8 mouse cellular contexts compared by ENCODE assay signal in the genomic region with DNA sequence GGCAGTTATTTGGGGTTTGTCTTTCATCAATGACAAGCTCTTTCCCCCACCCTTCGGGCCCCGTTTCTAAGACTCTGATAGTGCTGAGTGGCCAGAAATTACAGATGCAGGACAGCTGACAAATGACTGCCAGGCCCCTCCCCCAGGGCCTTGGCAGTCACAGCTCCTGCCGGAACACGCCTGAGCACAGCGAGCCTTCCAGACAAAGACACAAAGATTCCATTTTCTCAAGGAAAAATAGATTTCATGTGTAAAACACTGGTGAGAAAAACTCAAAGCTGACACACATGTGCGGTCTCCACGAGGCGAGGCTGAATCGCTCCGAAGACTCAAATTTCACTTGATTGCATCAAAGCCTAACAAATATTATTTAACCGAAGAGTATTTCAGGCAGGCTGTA.
A peak's percentile ranks its signal among the peaks of the same experiment; 100 is the strongest.
DNase-seq lines count a peak whose midpoint lies in the region; ATAC-seq lines count a peak whose summit lies in the region.

No protein-coding gene starts in this region.

- WGBS in intestine, embryonic 14.5 days: 36% methylated on average over 11 of the region's 11 CpGs
- 33% methylated on average over 11 of the region's 11 CpGs for WGBS in limb, embryonic 11.5 days
- WGBS in midbrain, embryonic 16.5 days: 6% methylated on average over 11 of the region's 11 CpGs

- intact Hi-C loops in gastrocnemius, postnatal 36 days (cut with DNase I): loop anchor here (10.0 kb wide), 1 partner anchor 593 kb away; no protein-coding TSS in a partner anchor

- H3K4me2 ChIP-seq in intestine, embryonic 14.5 days (ENCODE audit: low read length): peak overlapping the region; percentile 20; the same call in 1 of the 2 replicates
- no peak overlapping the region for H3K4me2 ChIP-seq in limb, embryonic 11.5 days (ENCODE audit: low read depth, severe bottlenecking)
- peak overlapping the region; percentile 46 for H3K4me2 ChIP-seq in midbrain, embryonic 16.5 days (ENCODE audit: low read length)

- H3K36me3 ChIP-seq in intestine, embryonic 14.5 days (ENCODE audit: control insufficient read depth, insufficient read depth, low read length): peaks cover 26% of the 10 kb centered on the region
- peaks cover 2% of the 10 kb centered on the region; the same call in 1 of the 2 replicates for H3K36me3 ChIP-seq in limb, embryonic 11.5 days (ENCODE audit: control insufficient read depth, insufficient read depth, low read length)
- peaks cover 10% of the 10 kb centered on the region; the same call in 1 of the 2 replicates for H3K36me3 ChIP-seq in midbrain, embryonic 16.5 days (ENCODE audit: control insufficient read depth, insufficient read depth, low read length)

- H3K27ac ChIP-seq in intestine, embryonic 14.5 days (ENCODE audit: low read depth): peak overlapping the region; percentile 58; the same call in 1 of the 2 replicates
- no peak overlapping the region for H3K27ac ChIP-seq in limb, embryonic 11.5 days (replicated peaks; ENCODE audit: low read depth, low read length)
- H3K27ac ChIP-seq in midbrain, embryonic 16.5 days (ENCODE audit: low read length): peak overlapping the region; percentile 80

- H3K9me3 ChIP-seq in intestine, embryonic 14.5 days (ENCODE audit: control insufficient read depth, low read length): no peaks in the 10 kb centered on the region
- H3K9me3 ChIP-seq in limb, embryonic 11.5 days (ENCODE audit: control insufficient read depth, low read length): no peaks in the 10 kb centered on the region
- H3K9me3 ChIP-seq in midbrain, embryonic 16.5 days (replicated peaks; ENCODE audit: control insufficient read depth, low read length, poor library complexity, severe bottlenecking): no peaks in the 10 kb centered on the region

- ATAC-seq in intestine, embryonic 14.5 days (replicated peaks; ENCODE audit: low FRiP score, low TSS enrichment, low read depth): peak; percentile 64; the same call in 1 of the 2 replicates
- 0 out of 2 replicates have a peak, but pooled peaks have one; percentile 72 for ATAC-seq in limb, embryonic 11.5 days (ENCODE audit: insufficient number of reproducible peaks, low FRiP score, low TSS enrichment, low read depth)
- ATAC-seq in midbrain, embryonic 16.5 days: peak; percentile 81

- H3K4me1 ChIP-seq in intestine, embryonic 14.5 days (replicated peaks; ENCODE audit: control insufficient read depth, insufficient read depth, low read length): peaks cover 9% of the 10 kb centered on the region; the same call in 1 of the 2 replicates
- peaks cover 9% of the 10 kb centered on the region for H3K4me1 ChIP-seq in limb, embryonic 11.5 days (ENCODE audit: control insufficient read depth, insufficient read depth, low read length)
- H3K4me1 ChIP-seq in midbrain, embryonic 16.5 days (ENCODE audit: control insufficient read depth, insufficient read depth, low read length): peaks cover 38% of the 10 kb centered on the region

- peak; percentile 9 for DNase-seq in adrenal gland, adult 8-10 months
- peak; percentile 88 for DNase-seq in embryo, embryonic 10.5 days (ENCODE audit: low spot score)
- DNase-seq in gastrocnemius, postnatal 36 days: peak; percentile 30 to 46
- DNase-seq in intestine, embryonic 14.5 days (ENCODE audit: low spot score): peak; percentile 60
- peak; percentile 67 for DNase-seq in limb, embryonic 11.5 days (ENCODE audit: low spot score)
- DNase-seq in urinary bladder, postnatal 36 days (ENCODE audit: low spot score in 2 of 2): peak; percentile 26 to 52
- no peak for DNase-seq in spleen, postnatal 4 days (ENCODE audit: low spot score in 2 of 2)

- H3K9ac ChIP-seq in intestine, embryonic 14.5 days (ENCODE audit: low read length): peak overlapping the region; percentile 8; the same call in 1 of the 2 replicates
- H3K9ac ChIP-seq in limb, embryonic 11.5 days (ENCODE audit: low read length): no peak overlapping the region
- peak overlapping the region; percentile 44; the same call in 1 of the 2 replicates for H3K9ac ChIP-seq in midbrain, embryonic 16.5 days (ENCODE audit: low read depth, low read length)

- H3K27me3 ChIP-seq in intestine, embryonic 14.5 days (replicated peaks; ENCODE audit: control insufficient read depth, insufficient read depth, low read length): no peaks in the 10 kb centered on the region
- no peaks in the 10 kb centered on the region for H3K27me3 ChIP-seq in limb, embryonic 11.5 days (ENCODE audit: control insufficient read depth, insufficient read depth, low read length)
- no peaks in the 10 kb centered on the region for H3K27me3 ChIP-seq in midbrain, embryonic 16.5 days (ENCODE audit: control insufficient read depth, insufficient read depth, low read depth, low read length)

- no peak overlapping the region for H3K4me3 ChIP-seq in intestine, embryonic 14.5 days (ENCODE audit: low read depth, low read length)
- no peak overlapping the region for H3K4me3 ChIP-seq in limb, embryonic 11.5 days (ENCODE audit: low read depth, low read length)
- H3K4me3 ChIP-seq in midbrain, embryonic 16.5 days (ENCODE audit: low read depth, low read length): peak overlapping the region; percentile 4; the same call in 1 of the 2 replicates

Comparison
In these comparisons a context has a peak if more than half of its experiments do, and no peak if none do; other contexts are left out.
1. DNase-seq: peak in adrenal gland, adult 8-10 months (single experiment), embryo, embryonic 10.5 days (single experiment), gastrocnemius, postnatal 36 days (2 of 2), intestine, embryonic 14.5 days (single experiment), limb, embryonic 11.5 days (single experiment) and urinary bladder, postnatal 36 days (2 of 2); none in spleen, postnatal 4 days (0 of 2).
2. Peak in every context shown above with its lines, with median percentiles within 50 percentile points of each other: ATAC-seq.